Mouse (Mus musculus) spleen, adult 2 months (tissue): ENCODE results near the gene 1700029J07Rik.

Source experiments
- CTCF ChIP-seq: fragments of 200-500 bp; IDR thresholded peaks from 2 replicates; pipeline ENCODE4 v1.5.1; 2011; ENCODE audit warnings: mild to moderate bottlenecking, inconsistent platforms; ENCODE audit not compliant: insufficient read depth, insufficient read length, insufficient replicate concordance; ENCODE audit errors: extremely low read depth
- POLR2A ChIP-seq: fragments of 200-500 bp; IDR thresholded peaks from 2 replicates; pipeline ENCODE4 v1.6.1; 2011; ENCODE audit warnings: low read depth, low read length, inconsistent platforms

- no peak for TF ChIP-seq POLR2A
- no peak for TF ChIP-seq CTCF
Measured at GRCm38 (mm10) chr8:46024392-46024791, 49.3 kb upstream of the 1700029J07Rik start.
